Mouse (Mus musculus): Measurements from ENCODE around the gene Gm10959. TPM values are rescaled to one million over a fixed set of nuclear protein-coding genes. Genes with fewer than 3 reads are reported as not detected.

The Gm10959 gene
- total and polyA plus RNA-seq, 3 experiments, result not detected

- Histone ChIP-seq H3K79me2 (ENCODE audit: control insufficient read depth, insufficient read depth, low read length, poor library complexity) (no peaks in the 10 kb centered on the region), H3K36me3 (ENCODE audit: control insufficient read depth in 1 of 2, insufficient read depth in 2 of 2, low read length in 2 of 2) (no peaks in the 10 kb centered on the region), H3K27me3 (ENCODE audit: control insufficient read depth in 1 of 2, insufficient read depth in 2 of 2, low read length in 2 of 2) (no peaks in the 10 kb centered on the region; a peak in 1 of 4 replicates), H3K9me3 (replicated peaks; ENCODE audit: insufficient read depth, low read length) (no peaks in the 10 kb centered on the region), H3K4me3 (ENCODE audit: control insufficient read depth in 1 of 2, insufficient read depth in 1 of 2, low read depth in 2 of 2, low read length in 2 of 2) (no peak overlapping the region), H3K9ac (ENCODE audit: control insufficient read depth, low read depth, low read length, poor library complexity, severe bottlenecking) (no peak overlapping the region), H3K27ac (ENCODE audit: control insufficient read depth, low read depth, low read length) (no peak overlapping the region), H3K4me1 (ENCODE audit: control insufficient read depth in 1 of 2, insufficient read depth in 2 of 2, low read length in 2 of 2) (no peaks in the 10 kb centered on the region)
- DNase-seq (ENCODE audit: low read depth, low spot score), result peak; percentile 42
- no peak for TF ChIP-seq POLR2A (IDR thresholded peaks at IDR 0.05; ENCODE audit: control insufficient read depth in 1 of 2, insufficient read depth in 1 of 2, low read depth in 1 of 2, low read length in 2 of 2, poor library complexity in 1 of 2)
- TF ChIP-seq NRF1 (IDR thresholded peaks at IDR 0.05; ENCODE audit: insufficient read depth, low read depth, low read length, poor library complexity, severe bottlenecking), result no peak
- no peak for TF ChIP-seq POLR2AphosphoS5 (IDR thresholded peaks at IDR 0.05; ENCODE audit: borderline replicate concordance, low read depth, low read length)
- no peak for TF ChIP-seq TCF12 (IDR thresholded peaks at IDR 0.05; ENCODE audit: low read depth, low read length)
- TF ChIP-seq KAT2A (conservative IDR thresholded peaks at IDR 0.05; ENCODE audit: low read depth, low read length), result no peak
- no peak for TF ChIP-seq JUND (IDR thresholded peaks at IDR 0.05; ENCODE audit: low read depth, low read length)
- no peak for TF ChIP-seq NELFE (IDR thresholded peaks at IDR 0.05; ENCODE audit: low read depth, low read length)
- no peak for TF ChIP-seq CTCF (IDR thresholded peaks at IDR 0.05 in 2 of 3, conservative IDR thresholded peaks at IDR 0.05 in 1 of 3; ENCODE audit: control insufficient read depth in 1 of 3, insufficient read depth in 1 of 3, low read depth in 2 of 3, low read length in 3 of 3, poor library complexity in 1 of 3, severe bottlenecking in 1 of 3)
- no peak for TF ChIP-seq ZC3H11A (IDR thresholded peaks at IDR 0.05; ENCODE audit: low read depth, low read length)
- TF ChIP-seq HCFC1 (IDR thresholded peaks at IDR 0.05; ENCODE audit: low read depth, low read length), result no peak
- TF ChIP-seq SMC3 (IDR thresholded peaks at IDR 0.05; ENCODE audit: low read depth, low read length), result no peak
- no peak for TF ChIP-seq GATA1 (IDR thresholded peaks at IDR 0.05; ENCODE audit: low read depth, low read length)
- TF ChIP-seq ELF1 (IDR thresholded peaks at IDR 0.05; ENCODE audit: low read depth, low read length), result no peak
- TF ChIP-seq TAL1 (IDR thresholded peaks at IDR 0.05; ENCODE audit: low read length), result no peak
- no peak for TF ChIP-seq BHLHE40 (IDR thresholded peaks at IDR 0.05; ENCODE audit: borderline replicate concordance, low read depth, low read length)
- no peak for TF ChIP-seq E2F4 (IDR thresholded peaks at IDR 0.05; ENCODE audit: borderline replicate concordance, low read depth, low read length)
- TF ChIP-seq ZMIZ1 (IDR thresholded peaks at IDR 0.05; ENCODE audit: low read depth, low read length), result no peak
- no peak for TF ChIP-seq ZKSCAN1 (IDR thresholded peaks at IDR 0.05; ENCODE audit: low read depth, low read length)
- no peak for TF ChIP-seq MAZ (IDR thresholded peaks at IDR 0.05; ENCODE audit: low read depth, low read length)
- TF ChIP-seq GABPA (IDR thresholded peaks at IDR 0.05; ENCODE audit: low read depth, low read length), result no peak
These were observed 30.8 kb downstream of the Gm10959 start for GRCm38 (mm10) chr3:122888371-122888819.
